Mouse (Mus musculus) A20 (cell line): ENCODE measurements at regions not wholly inside any gene's neighbourhood (a gene's known extent, or its start where the extent isn't known, plus 50 kb on each side); places are given as distances from the start of the nearest gene placed in this dataset.

ENCODE experiments used
- DNase-seq: peaks from one replicate; pipeline ENCODE4 v3.0.0-alpha.2; 2011; ENCODE audit warnings: low read depth, low spot score

- DNase-seq, result no peak
These were observed 69.9 kb upstream of the Dkk2 start for GRCm38 (mm10) chr3:132015205-132015604.

DNA sequence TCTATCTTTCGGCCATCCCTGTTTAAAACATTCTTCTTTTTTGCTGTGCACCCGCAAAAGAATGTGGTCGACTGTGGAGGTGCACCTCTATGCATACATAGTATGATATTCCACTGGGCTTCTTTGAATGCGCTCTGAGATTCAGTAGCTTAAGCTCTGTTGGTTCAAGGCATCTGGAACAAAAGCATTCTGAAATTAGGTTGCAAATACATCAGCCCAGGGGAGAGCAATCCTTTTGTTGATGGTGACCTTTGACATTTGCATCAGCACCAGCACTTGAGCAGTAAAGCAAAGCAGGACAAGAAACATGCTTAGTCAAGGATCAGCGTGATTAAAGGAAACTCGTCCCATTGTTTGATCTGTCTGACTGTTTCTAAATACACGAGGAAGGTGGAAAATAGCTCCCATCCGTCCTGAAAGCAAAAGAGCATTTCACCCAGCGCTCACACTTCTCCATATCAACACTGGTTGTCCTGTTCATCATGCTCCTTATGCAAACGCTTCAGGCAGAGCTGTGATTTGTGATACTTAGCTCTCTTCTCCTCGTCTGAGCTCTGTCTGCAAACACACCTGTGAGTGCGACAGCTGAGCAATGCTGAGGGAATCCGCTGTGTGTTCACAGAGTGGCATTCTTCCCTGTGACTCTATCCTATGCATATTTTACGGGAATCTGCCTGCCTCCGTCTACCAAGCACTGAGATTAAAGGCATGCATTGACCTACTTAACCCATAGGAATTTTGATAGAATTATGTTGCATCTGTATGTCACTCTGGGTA, 67.4 kb upstream of the Dkk2 start:
- no peak for DNase-seq

DNA sequence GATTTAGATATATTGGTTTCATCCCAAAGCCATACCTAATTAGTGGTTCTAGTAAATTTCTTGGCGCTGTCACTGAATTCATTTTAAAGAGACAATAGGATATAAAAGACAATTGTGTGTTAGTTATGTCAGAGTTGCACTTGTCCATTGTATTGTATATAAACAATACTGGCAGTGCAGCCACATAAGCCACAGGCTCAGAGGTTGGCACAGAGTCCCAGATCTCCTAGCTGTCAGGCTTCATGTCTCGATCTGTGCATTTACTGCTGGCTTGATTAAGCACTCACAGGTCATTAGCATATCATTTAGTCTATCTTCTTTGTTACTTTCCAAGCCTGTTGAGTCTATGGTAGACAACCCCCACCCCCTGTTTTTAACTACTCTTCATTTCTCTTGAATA, 66.6 kb upstream of the Dkk2 start:
- DNase-seq, result no peak

- DNase-seq, result no peak
These were observed 63.1 kb upstream of the Dkk2 start for GRCm38 (mm10) chr3:132022032-132022431.

DNA sequence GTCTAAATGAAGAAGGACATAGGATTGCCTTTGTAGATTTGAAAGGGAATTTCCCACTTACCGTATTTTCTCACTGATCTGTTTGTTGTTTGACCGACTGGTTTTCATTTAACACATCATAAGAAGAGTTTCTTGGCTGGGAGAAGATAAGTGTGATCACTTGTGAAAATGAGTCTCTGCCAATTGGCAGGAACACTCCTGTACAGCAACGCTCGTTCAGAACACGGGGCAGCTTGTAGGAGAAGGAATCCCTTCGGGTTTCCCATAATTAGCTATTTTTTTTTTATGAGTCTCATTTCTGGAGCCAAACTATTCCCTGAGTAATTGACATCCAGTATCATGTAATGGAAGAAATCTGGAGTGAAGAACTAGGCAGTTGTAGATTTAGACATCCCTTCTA, 61.8 kb upstream of the Dkk2 start:
- DNase-seq, result no peak

GRCm38 (mm10) chr3:132029112-132029511, 56.0 kb upstream of the Dkk2 start:
- DNase-seq, result peak; percentile 2

- DNase-seq, result no peak
These were observed 51.9 kb upstream of the Dkk2 start for GRCm38 (mm10) chr3:132033078-132033713.

- no peak for DNase-seq
These were observed 49.9 kb upstream of the Dkk2 start for GRCm38 (mm10) chr3:132035176-132035575.
